Mouse (Mus musculus) heart, embryonic 12.5 days (tissue): ENCODE measurements around the gene Gm34653. TPM values are rescaled to one million over a fixed set of nuclear protein-coding genes. Genes with fewer than 3 reads are reported as not detected.
"Not testable (repeated sequence)": the region's sequence is repeated elsewhere in the genome, so short reads cannot be mapped to it uniquely, and the experiment has no call there.

Experiments
- ATAC-seq: fragments of 200-750 bp; cut with Nextera tagmentation; 2 replicates; pipeline ENCODE4 v1.8.0; 2017; ENCODE audit warnings: moderate TSS enrichment, moderate library complexity; ENCODE audit not compliant: insufficient number of reproducible peaks, low FRiP score
- H3K27ac ChIP-seq: fragments of 300-500 bp; sonication (generic); 2 replicates; pipeline ENCODE4 v1.5.1; 2016; ENCODE audit warnings: mild to moderate bottlenecking, moderate library complexity; ENCODE audit not compliant: poor library complexity, severe bottlenecking
- H3K27me3 ChIP-seq: fragments of 300-500 bp; sonication (generic); replicated peaks from 2 replicates; pipeline ENCODE4 v1.6.1; 2016; ENCODE audit warnings: mild to moderate bottlenecking, moderate library complexity
- H3K36me3 ChIP-seq: fragments of 300-500 bp; sonication (generic); 2 replicates; pipeline ENCODE4 v1.6.1; 2016; ENCODE audit warnings: mild to moderate bottlenecking, moderate library complexity
- H3K4me1 ChIP-seq: fragments of 300-500 bp; sonication (generic); replicated peaks from 2 replicates; pipeline ENCODE4 v1.6.1; 2016; ENCODE audit warnings: mild to moderate bottlenecking
- H3K4me2 ChIP-seq: fragments of 300-500 bp; sonication (generic); 2 replicates; pipeline ENCODE4 v1.6.1; 2016; ENCODE audit warnings: mild to moderate bottlenecking, moderate library complexity
- H3K4me3 ChIP-seq: fragments of 300-500 bp; sonication (generic); 2 replicates; pipeline ENCODE4 v1.5.1; 2016; ENCODE audit warnings: mild to moderate bottlenecking
- H3K9ac ChIP-seq: fragments of 300-500 bp; sonication (generic); 2 replicates; pipeline ENCODE4 v1.6.1; 2016; ENCODE audit warnings: mild to moderate bottlenecking, moderate library complexity
- H3K9me3 ChIP-seq: fragments of 300-500 bp; sonication (generic); replicated peaks from 2 replicates; pipeline ENCODE4 v1.6.1; 2016; ENCODE audit warnings: mild to moderate bottlenecking, moderate library complexity
- WGBS: fragments of 180-500 bp; shearing (Covaris S2); methylation state at CpG from one replicate; pipeline ENCODE4 v1.1.7; 2016; 5-methylcytosine and 5-hydroxymethylcytosine counted together
- polyA plus RNA-seq: library from polyadenylated mRNA; unstranded; fragments of >200 nt; fragmentation: Nextera tagmentation; extraction: Ambion mirVana; gene quantifications from 2 replicates; pipeline ENCODE4 v1.2.1, GENCODE M21; 2016

The Gm34653 gene
- polyA plus RNA-seq, 1 experiment from 2014 or later = not detected

- Histone ChIP-seq H3K27ac (no peak overlapping the region), H3K9me3 (no peaks in the 10 kb centered on the region), H3K4me1 (no peaks in the 10 kb centered on the region), H3K4me3 (no peak overlapping the region), H3K27me3 (no peaks in the 10 kb centered on the region), H3K4me2 (no peak overlapping the region), H3K36me3 (peaks cover 59% of the 10 kb centered on the region), H3K9ac (no peak overlapping the region)
- no peak for ATAC-seq
- 90% methylated on average over 2 of the region's 2 CpGs for WGBS
These were observed 14.3 kb upstream of the Gm34653 start for GRCm38 (mm10) chr2:34818492-34818891.

- Histone ChIP-seq H3K27me3 (peaks cover 8% of the 10 kb centered on the region; the same call in 1 of the 2 replicates), H3K4me3 (peak within 1 kb of the TSS; percentile 92), H3K9ac (peak within 1 kb of the TSS; percentile 97), H3K36me3 (peaks cover 12% of the 10 kb centered on the region), H3K27ac (peak within 1 kb of the TSS; percentile 84), H3K4me2 (peak within 1 kb of the TSS; percentile 92), H3K4me1 (peaks cover 14% of the 10 kb centered on the region), H3K9me3 (no peaks in the 10 kb centered on the region; the same call in 1 of the 2 replicates)
- WGBS = under 1% methylated on average over 57 of the region's 57 CpGs
- peak; percentile 95 for ATAC-seq
These were observed 6.9 kb upstream of the Gm34653 start, which contains the start of gene Fbxw2 for GRCm38 (mm10) chr2:34825827-34826459. Gene Fbxw2, minus strand, starts transcription at chr2:34826311.

- H3K27me3 ChIP-seq = peaks cover 8% of the 10 kb centered on the region; the same call in 1 of the 2 replicates
- ATAC-seq = no peak
- peak overlapping the region; percentile 92 for H3K4me2 ChIP-seq
- H3K27ac ChIP-seq = no peak overlapping the region; the same call in 1 of the 2 replicates
- no peaks in the 10 kb centered on the region; the same call in 1 of the 2 replicates for H3K9me3 ChIP-seq
- H3K9ac ChIP-seq = 0 out of 2 replicates have a peak overlapping the region, but pooled peaks have one; percentile 58
- H3K4me3 ChIP-seq = peak overlapping the region; percentile 92
- H3K36me3 ChIP-seq = peaks cover 8% of the 10 kb centered on the region
- 35% methylated on average over 20 of the region's 21 CpGs for WGBS
- peaks cover 14% of the 10 kb centered on the region for H3K4me1 ChIP-seq
These were observed 6.2 kb upstream of the Gm34653 start for GRCm38 (mm10) chr2:34826460-34827231.

GRCm38 (mm10) chr2:34827591-34827990 lies 5.2 kb upstream of the Gm34653 start:
- Histone ChIP-seq H3K9ac (no peak overlapping the region), H3K4me3 (no peak overlapping the region), H3K4me2 (no peak overlapping the region), H3K27me3 (peaks cover 8% of the 10 kb centered on the region; the same call in 1 of the 2 replicates), H3K4me1 (peaks cover 14% of the 10 kb centered on the region), H3K36me3 (peaks cover 2% of the 10 kb centered on the region), H3K9me3 (no peaks in the 10 kb centered on the region; the same call in 1 of the 2 replicates), H3K27ac (no peak overlapping the region)
- WGBS = 80% methylated on average over 4 of the region's 4 CpGs
- no peak for ATAC-seq

- H3K4me2 ChIP-seq = no peak overlapping the region
- H3K36me3 ChIP-seq = no peaks in the 10 kb centered on the region
- no peak for ATAC-seq
- whole genome bisulfite sequencing = 77% methylated on average over 1 of the region's 1 CpGs
- no peak overlapping the region for H3K27ac ChIP-seq
- peaks cover 8% of the 10 kb centered on the region; the same call in 1 of the 2 replicates for H3K27me3 ChIP-seq
- no peak overlapping the region for H3K9ac ChIP-seq
- H3K4me3 ChIP-seq = no peak overlapping the region
- H3K4me1 ChIP-seq = peaks cover 14% of the 10 kb centered on the region
- H3K9me3 ChIP-seq = no peaks in the 10 kb centered on the region; the same call in 1 of the 2 replicates
These were observed 4.8 kb upstream of the Gm34653 start for GRCm38 (mm10) chr2:34828026-34828425.

GRCm38 (mm10) chr2:34830066-34830465 lies 2.7 kb upstream of the Gm34653 start:
- H3K9ac ChIP-seq, H3K36me3 ChIP-seq, H3K4me1 ChIP-seq, H3K4me3 ChIP-seq, H3K9me3 ChIP-seq, H3K27me3 ChIP-seq, H3K4me2 ChIP-seq, ATAC-seq, H3K27ac ChIP-seq: not testable (repeated sequence)
- 92% methylated on average over 17 of the region's 17 CpGs for WGBS

GRCm38 (mm10) chr2:34833624-34834023 lies 817 bp downstream of the Gm34653 start:
- no peak overlapping the region for H3K4me2 ChIP-seq
- ATAC-seq = no peak
- H3K9ac ChIP-seq = no peak overlapping the region
- H3K4me1 ChIP-seq = no peaks in the 10 kb centered on the region
- H3K36me3 ChIP-seq = no peaks in the 10 kb centered on the region
- no peak overlapping the region for H3K4me3 ChIP-seq
- peaks cover 7% of the 10 kb centered on the region; the same call in 1 of the 2 replicates for H3K27me3 ChIP-seq
- H3K9me3 ChIP-seq = peaks cover 3% of the 10 kb centered on the region; the same call in 1 of the 2 replicates
- no peak overlapping the region for H3K27ac ChIP-seq
- WGBS = 85% methylated on average over 17 of the region's 17 CpGs

- Histone ChIP-seq H3K9ac (no peak overlapping the region), H3K4me1 (no peaks in the 10 kb centered on the region), H3K4me3 (no peak overlapping the region), H3K27me3 (peaks cover 7% of the 10 kb centered on the region; the same call in 1 of the 2 replicates), H3K9me3 (0 out of 2 replicates have a peak, but pooled peaks cover 3% of the 10 kb centered on the region), H3K36me3 (no peaks in the 10 kb centered on the region), H3K27ac (no peak overlapping the region), H3K4me2 (no peak overlapping the region)
- ATAC-seq = no peak
- WGBS = 71% methylated on average over 3 of the region's 3 CpGs
These were observed 2.9 kb downstream of the Gm34653 start for GRCm38 (mm10) chr2:34835669-34836068.

- not testable (repeated sequence) for H3K4me1 ChIP-seq, H3K9ac ChIP-seq, H3K36me3 ChIP-seq, H3K4me2 ChIP-seq, H3K4me3 ChIP-seq, ATAC-seq, H3K9me3 ChIP-seq, H3K27ac ChIP-seq, H3K27me3 ChIP-seq
- 71% methylated on average over 5 of the region's 5 CpGs for WGBS
These were observed 7.3 kb downstream of the Gm34653 start for GRCm38 (mm10) chr2:34840143-34840542.

GRCm38 (mm10) chr2:34841706-34842105 lies 8.9 kb downstream of the Gm34653 start:
- H3K9me3 ChIP-seq = no peaks in the 10 kb centered on the region
- H3K36me3 ChIP-seq = no peaks in the 10 kb centered on the region
- no peak overlapping the region for H3K27ac ChIP-seq
- 87% methylated on average over 8 of the region's 8 CpGs for WGBS
- no peak for ATAC-seq
- no peak overlapping the region for H3K9ac ChIP-seq
- no peaks in the 10 kb centered on the region for H3K4me1 ChIP-seq
- H3K4me2 ChIP-seq = no peak overlapping the region
- H3K27me3 ChIP-seq = peaks cover 5% of the 10 kb centered on the region; the same call in 1 of the 2 replicates
- no peak overlapping the region for H3K4me3 ChIP-seq

GRCm38 (mm10) chr2:34843211-34843939 lies 10.6 kb downstream of the Gm34653 start:
- WGBS = 80% methylated on average over 11 of the region's 11 CpGs
- no peaks in the 10 kb centered on the region for H3K27me3 ChIP-seq
- H3K4me2 ChIP-seq = no peak overlapping the region
- H3K9me3 ChIP-seq = no peaks in the 10 kb centered on the region
- H3K9ac ChIP-seq = no peak overlapping the region
- no peak overlapping the region for H3K4me3 ChIP-seq
- no peaks in the 10 kb centered on the region for H3K36me3 ChIP-seq
- no peak overlapping the region for H3K27ac ChIP-seq
- no peaks in the 10 kb centered on the region for H3K4me1 ChIP-seq
- no peak for ATAC-seq
